21 mouse cellular contexts compared by ENCODE assay signal in the genomic region with DNA sequence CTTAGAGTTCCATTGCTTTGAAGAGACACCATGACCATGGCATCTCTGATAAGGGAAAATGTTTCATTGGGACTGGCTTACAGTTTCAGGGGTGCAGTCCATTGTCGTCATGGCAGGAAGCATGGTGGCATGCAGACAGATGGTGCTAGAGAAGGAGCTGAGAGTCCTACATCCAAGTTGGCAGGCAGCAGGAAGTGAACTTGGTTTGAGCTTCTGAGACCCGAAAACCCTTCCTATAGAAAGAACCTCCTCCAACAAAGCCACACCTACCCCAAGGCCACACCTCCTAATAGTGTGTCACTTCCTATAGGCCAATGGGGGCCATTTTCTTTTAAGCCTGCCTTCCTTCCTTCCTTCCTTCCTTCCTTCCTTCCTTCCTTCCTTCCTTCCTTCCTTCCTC.
DNase-seq lines count a peak whose midpoint lies in the region; ATAC-seq and TF ChIP-seq lines count a peak whose summit lies in the region.
"Had no signal": no experiment of that assay in that cellular context is flagged by ENCODE, and none has a peak within 500 bp of the region (broad histone marks: within the 10 kb centered on the region; RNA-seq: fewer than 3 reads in every experiment).

No protein-coding gene starts in this region.

- no peaks in the 10 kb centered on the region for H3K27me3 ChIP-seq in ES-Bruce4 (ENCODE audit: control insufficient read depth, insufficient read depth, low read length, poor library complexity, severe bottlenecking)
- H3K27me3 ChIP-seq: CH12.LX; embryonic facial prominence, embryonic 13.5 days; embryonic facial prominence, embryonic 15.5 days; forebrain, embryonic 15.5 days had no signal

- H3K27ac ChIP-seq in ES-Bruce4 (ENCODE audit: insufficient read depth, low read length) = peak overlapping the region; percentile 73
- H3K27ac ChIP-seq: embryonic facial prominence, embryonic 13.5 days; embryonic facial prominence, embryonic 15.5 days; forebrain, embryonic 13.5 days; forebrain, embryonic 15.5 days had no signal

- peak overlapping the region; percentile 75 for H3K9ac ChIP-seq in ES-Bruce4 (ENCODE audit: low read depth, poor library complexity, severe bottlenecking)
- H3K9ac ChIP-seq: embryonic facial prominence, embryonic 13.5 days; embryonic facial prominence, embryonic 15.5 days; forebrain, embryonic 13.5 days; forebrain, embryonic 15.5 days; forebrain, postnatal 0 days had no signal

- peak; percentile 55 for DNase-seq in thymus, postnatal 0 days (ENCODE audit: low spot score)
- no peak for DNase-seq in thymus, adult 18-20 months
- DNase-seq in 416B (ENCODE audit: low read depth) = peak; percentile 10
- DNase-seq in cerebellum, adult 18-20 months = no peak
- DNase-seq: adrenal gland, adult 8-10 months; cerebellum, adult 11-12 months; cerebellum, adult 8-10 months; cerebellum, adult 9-11 months; cerebellum, postnatal 36 days; embryo, embryonic 11 days; forebrain, postnatal 0 days had no signal

- TF ChIP-seq EP300 in ES-Bruce4 (IDR thresholded peaks at IDR 0.05; ENCODE audit: insufficient read depth, low read depth, low read length) = no peak

- no peaks in the 10 kb centered on the region for H3K36me3 ChIP-seq in ES-Bruce4 (ENCODE audit: control insufficient read depth, insufficient read depth, low read length, poor library complexity, severe bottlenecking)
- H3K36me3 ChIP-seq: embryonic facial prominence, embryonic 13.5 days; embryonic facial prominence, embryonic 15.5 days; forebrain, embryonic 15.5 days had no signal

- H3K4me1 ChIP-seq in ES-Bruce4 (ENCODE audit: control insufficient read depth, insufficient read depth, low read length) = peaks cover 4% of the 10 kb centered on the region

- H3K9me3 ChIP-seq in ES-Bruce4 (replicated peaks; ENCODE audit: control insufficient read depth, insufficient read depth, low read length, poor library complexity, severe bottlenecking) = no peaks in the 10 kb centered on the region
- H3K9me3 ChIP-seq: embryonic facial prominence, embryonic 13.5 days; embryonic facial prominence, embryonic 15.5 days; forebrain, embryonic 13.5 days; forebrain, embryonic 15.5 days had no signal

- H3K4me3 ChIP-seq in ES-Bruce4 (ENCODE audit: low read depth, low read length) = peak overlapping the region; percentile 96
- H3K4me3 ChIP-seq: embryonic facial prominence, embryonic 13.5 days; embryonic facial prominence, embryonic 15.5 days; forebrain, embryonic 13.5 days; forebrain, embryonic 15.5 days had no signal

- peak; percentile 67 for TF ChIP-seq POLR2A in ES-Bruce4 (IDR thresholded peaks at IDR 0.05; ENCODE audit: insufficient read depth, low read length)

- no peak for ATAC-seq in erythroblast, adult 5-6 weeks (replicated peaks; ENCODE audit: low FRiP score, poor library complexity, severe bottlenecking)
- no peak for ATAC-seq in granulocyte monocyte progenitor cell, adult 5-6 weeks (replicated peaks; ENCODE audit: poor library complexity, severe bottlenecking)
- ATAC-seq: activated CD4-positive, CD25-positive, alpha-beta regulatory T cell, adult 4 months; CD4-positive, CD25-positive, alpha-beta regulatory T cell, adult 4 months; forebrain, embryonic 13.5 days; forebrain, embryonic 15.5 days; forebrain, postnatal 0 days had no signal

- TF ChIP-seq CTCF in ES-Bruce4 (IDR thresholded peaks at IDR 0.05; ENCODE audit: low read depth, low read length) = no peak

Comparison
In these comparisons a context has a peak if more than half of its experiments do, and no peak if none do; other contexts are left out.
1. DNase-seq: peak in thymus, postnatal 0 days (single experiment) and 416B (single experiment); none in thymus, adult 18-20 months (0 of 2) and cerebellum, adult 18-20 months (0 of 2).